Mouse (Mus musculus) MEL (cell line): ENCODE results near the gene Abcc3. TPM values are rescaled to one million over a fixed set of nuclear protein-coding genes. Genes with fewer than 3 reads are reported as not detected.
A peak's percentile ranks its signal among the peaks of the same experiment; 100 is the strongest.

Source experiments
- DNase-seq: peaks from one replicate; pipeline ENCODE4 v3.0.0; 2011; ENCODE audit warnings: low read depth, low spot score
- H3K27ac ChIP-seq: 2 replicates; pipeline ENCODE4 v1.5.1; 2012; ENCODE audit warnings: low read depth, mild to moderate bottlenecking, control low read depth, low read length, moderate library complexity; ENCODE audit not compliant: control insufficient read depth
- H3K27me3 ChIP-seq, 2 experiments: fragments of 150-350 bp in 1 of 2; sonication (generic) in 1 of 2; 2 replicates each; pipeline ENCODE4 v1.6.1; 2012; ENCODE audit warnings: low read length in 2 of 2, mild to moderate bottlenecking in 2 of 2, improper control_type of control experiment in 1 of 2, moderate library complexity in 1 of 2; ENCODE audit not compliant: insufficient read depth in 2 of 2, control insufficient read depth in 1 of 2
- H3K36me3 ChIP-seq, 2 experiments: 2 replicates each; pipeline ENCODE4 v1.6.1; 2012 to 2014; ENCODE audit warnings: low read length in 2 of 2, improper control_type of control experiment in 1 of 2, inconsistent platforms in 1 of 2, mild to moderate bottlenecking in 1 of 2; ENCODE audit not compliant: insufficient read depth in 2 of 2, control insufficient read depth in 1 of 2
- H3K4me1 ChIP-seq, 2 experiments: fragments of 150-350 bp in 1 of 2; sonication (generic) in 1 of 2; 2 replicates each; pipeline ENCODE4 v1.6.1; 2012; ENCODE audit warnings: low read length in 2 of 2, improper control_type of control experiment in 1 of 2, mild to moderate bottlenecking in 1 of 2; ENCODE audit not compliant: insufficient read depth in 2 of 2, control insufficient read depth in 1 of 2
- H3K4me3 ChIP-seq, 2 experiments: fragments of 150-350 bp in 1 of 2; sonication (generic) in 1 of 2; 2 replicates each; pipeline ENCODE4 v1.5.1; 2012; ENCODE audit warnings: low read depth in 2 of 2, low read length in 2 of 2, mild to moderate bottlenecking in 2 of 2, moderate library complexity in 2 of 2, control low read depth in 1 of 2, improper control_type of control experiment in 1 of 2; ENCODE audit not compliant: control insufficient read depth in 1 of 2, insufficient read depth in 1 of 2
- H3K79me2 ChIP-seq: 2 replicates; pipeline ENCODE4 v1.6.1; 2012; ENCODE audit warnings: mild to moderate bottlenecking, low read length, moderate library complexity; ENCODE audit not compliant: control insufficient read depth, poor library complexity, insufficient read depth
- H3K9ac ChIP-seq: 2 replicates; pipeline ENCODE4 v1.6.1; 2012; ENCODE audit warnings: low read depth, mild to moderate bottlenecking, control low read depth, low read length, moderate library complexity; ENCODE audit not compliant: control insufficient read depth, poor library complexity, severe bottlenecking
- H3K9me3 ChIP-seq: fragments of 150-350 bp; sonication (generic); replicated peaks from 2 replicates; pipeline ENCODE4 v1.6.1; 2012; ENCODE audit warnings: mild to moderate bottlenecking, low read length, improper control_type of control experiment, moderate library complexity; ENCODE audit not compliant: insufficient read depth
- BHLHE40 ChIP-seq: IDR thresholded peaks from 2 replicates; pipeline ENCODE4 v1.6.1; 2012; ENCODE audit warnings: low read depth, mild to moderate bottlenecking, inconsistent platforms, low read length, improper control_type of control experiment, borderline replicate concordance
- CHD1 ChIP-seq: IDR thresholded peaks from 2 replicates; pipeline ENCODE4 v1.6.1; 2012; ENCODE audit warnings: low read depth, mild to moderate bottlenecking, inconsistent platforms, low read length, improper control_type of control experiment
- E2F4 ChIP-seq: IDR thresholded peaks from 2 replicates; pipeline ENCODE4 v1.6.1; 2011; ENCODE audit warnings: low read depth, low read length, improper control_type of control experiment, borderline replicate concordance
- ELF1 ChIP-seq: IDR thresholded peaks from 2 replicates; pipeline ENCODE4 v1.6.1; 2014; ENCODE audit warnings: low read depth, mild to moderate bottlenecking, inconsistent platforms, low read length, improper control_type of control experiment, moderate library complexity
- EP300 ChIP-seq, 2 experiments: IDR thresholded peaks; 2 replicates each; pipeline ENCODE4 v1.6.1; 2011; ENCODE audit warnings: improper control_type of control experiment in 2 of 2, low read length in 2 of 2, low read depth in 1 of 2, mild to moderate bottlenecking in 1 of 2
- ETS1 ChIP-seq: IDR thresholded peaks from 2 replicates; pipeline ENCODE4 v1.6.1; 2012; ENCODE audit warnings: low read depth, mild to moderate bottlenecking, inconsistent platforms, low read length, improper control_type of control experiment, moderate library complexity
- GABPA ChIP-seq: IDR thresholded peaks from 2 replicates; pipeline ENCODE4 v1.6.1; 2012; ENCODE audit warnings: low read depth, mild to moderate bottlenecking, inconsistent platforms, low read length, improper control_type of control experiment, moderate library complexity
- GATA1 ChIP-seq: IDR thresholded peaks from 2 replicates; pipeline ENCODE4 v1.6.1; 2011; ENCODE audit warnings: low read depth, low read length, improper control_type of control experiment
- HCFC1 ChIP-seq: IDR thresholded peaks from 2 replicates; pipeline ENCODE4 v1.6.1; 2012; ENCODE audit warnings: low read depth, mild to moderate bottlenecking, inconsistent platforms, low read length, improper control_type of control experiment, moderate library complexity
- JUND ChIP-seq: IDR thresholded peaks from 2 replicates; pipeline ENCODE4 v1.6.1; 2011; ENCODE audit warnings: low read depth, mild to moderate bottlenecking, improper control_type of control experiment, low read length
- KAT2A ChIP-seq: conservative IDR thresholded peaks from 2 replicates; pipeline ENCODE4 v1.6.1; 2012; ENCODE audit warnings: low read depth, low read length, improper control_type of control experiment, inconsistent platforms
- MAFK ChIP-seq: IDR thresholded peaks from 2 replicates; pipeline ENCODE4 v1.6.1; 2011; ENCODE audit warnings: low read depth, mild to moderate bottlenecking, low read length, improper control_type of control experiment, borderline replicate concordance
- MAZ ChIP-seq: IDR thresholded peaks from 2 replicates; pipeline ENCODE4 v1.6.1; 2012; ENCODE audit warnings: low read depth, mild to moderate bottlenecking, inconsistent platforms, low read length, improper control_type of control experiment
- MEF2A ChIP-seq: IDR thresholded peaks from 2 replicates; pipeline ENCODE4 v1.6.1; 2014; ENCODE audit warnings: low read depth, mild to moderate bottlenecking, inconsistent platforms, low read length, improper control_type of control experiment; ENCODE audit not compliant: poor library complexity, insufficient replicate concordance, severe bottlenecking; ENCODE audit errors: extremely low read depth
- MXI1 ChIP-seq: IDR thresholded peaks from 2 replicates; pipeline ENCODE4 v1.6.1; 2011; ENCODE audit warnings: mild to moderate bottlenecking, low read depth, low read length, improper control_type of control experiment
- MYB ChIP-seq: IDR thresholded peaks from 2 replicates; pipeline ENCODE4 v1.6.1; 2011; ENCODE audit warnings: mild to moderate bottlenecking, low read depth, low read length, improper control_type of control experiment
- MYC ChIP-seq: IDR thresholded peaks from 2 replicates; pipeline ENCODE4 v1.6.1; 2011; ENCODE audit warnings: low read depth, mild to moderate bottlenecking, low read length, improper control_type of control experiment, moderate library complexity
- NELFE ChIP-seq: IDR thresholded peaks from 2 replicates; pipeline ENCODE4 v1.6.1; 2011; ENCODE audit warnings: low read depth, low read length, improper control_type of control experiment
- NRF1 ChIP-seq: IDR thresholded peaks from 2 replicates; pipeline ENCODE4 v1.6.1; 2014; ENCODE audit warnings: low read depth, mild to moderate bottlenecking, inconsistent platforms, low read length, improper control_type of control experiment, moderate library complexity; ENCODE audit not compliant: poor library complexity, insufficient read depth, severe bottlenecking
- POLR2A ChIP-seq, 2 experiments: IDR thresholded peaks; 2 replicates each; pipeline ENCODE4 v1.6.1; 2011 to 2012; ENCODE audit warnings: low read length in 2 of 2, mild to moderate bottlenecking in 2 of 2, control low read depth in 1 of 2, improper control_type of control experiment in 1 of 2, low read depth in 1 of 2, moderate library complexity in 1 of 2; ENCODE audit not compliant: control insufficient read depth in 1 of 2, insufficient read depth in 1 of 2, poor library complexity in 1 of 2
- POLR2AphosphoS2 ChIP-seq: IDR thresholded peaks from 2 replicates; pipeline ENCODE4 v1.6.1; 2011; ENCODE audit warnings: low read length, improper control_type of control experiment
- POLR2AphosphoS5 ChIP-seq: IDR thresholded peaks from 2 replicates; pipeline ENCODE4 v1.6.1; 2012; ENCODE audit warnings: low read depth, borderline replicate concordance, mild to moderate bottlenecking, inconsistent platforms, low read length, moderate library complexity, mixed read lengths
- RAD21 ChIP-seq: IDR thresholded peaks from 2 replicates; pipeline ENCODE4 v1.6.1; 2011; ENCODE audit warnings: mild to moderate bottlenecking, low read depth, low read length, improper control_type of control experiment
- RCOR1 ChIP-seq: IDR thresholded peaks from 2 replicates; pipeline ENCODE4 v1.6.1; 2012; ENCODE audit warnings: low read depth, mild to moderate bottlenecking, inconsistent platforms, low read length, improper control_type of control experiment
- SMC3 ChIP-seq: IDR thresholded peaks from 2 replicates; pipeline ENCODE4 v1.6.1; 2011; ENCODE audit warnings: low read depth, low read length, improper control_type of control experiment
- TAL1 ChIP-seq: IDR thresholded peaks from 2 replicates; pipeline ENCODE4 v1.6.1; 2012; ENCODE audit warnings: mild to moderate bottlenecking, inconsistent platforms, low read length, moderate library complexity, mixed read lengths
- TBP ChIP-seq: IDR thresholded peaks from 2 replicates; pipeline ENCODE4 v1.8.0; 2011; ENCODE audit warnings: low read depth, low read length, improper control_type of control experiment
- TCF12 ChIP-seq: IDR thresholded peaks from 2 replicates; pipeline ENCODE4 v1.6.1; 2014; ENCODE audit warnings: low read depth, mild to moderate bottlenecking, inconsistent platforms, low read length, improper control_type of control experiment, moderate library complexity
- USF2 ChIP-seq, 2 experiments: IDR thresholded peaks; 2 replicates each; pipeline ENCODE4 v1.6.1; 2011 to 2012; ENCODE audit warnings: improper control_type of control experiment in 2 of 2, low read length in 2 of 2, borderline replicate concordance in 1 of 2, inconsistent platforms in 1 of 2, low read depth in 1 of 2, mild to moderate bottlenecking in 1 of 2; ENCODE audit not compliant: insufficient read depth in 1 of 2
- ZKSCAN1 ChIP-seq: IDR thresholded peaks from 2 replicates; pipeline ENCODE4 v1.6.1; 2012; ENCODE audit warnings: low read depth, mild to moderate bottlenecking, inconsistent platforms, low read length, improper control_type of control experiment, moderate library complexity
- ZMIZ1 ChIP-seq: IDR thresholded peaks from 2 replicates; pipeline ENCODE4 v1.6.1; 2012; ENCODE audit warnings: low read depth, mild to moderate bottlenecking, inconsistent platforms, low read length, improper control_type of control experiment, moderate library complexity
- ZNF384 ChIP-seq: IDR thresholded peaks from 2 replicates; pipeline ENCODE4 v1.6.1; 2012; ENCODE audit warnings: low read depth, mild to moderate bottlenecking, inconsistent platforms, low read length, improper control_type of control experiment
- polyA plus RNA-seq, 2 experiments: library from polyadenylated mRNA; stranded (reverse) in 1 of 2; unstranded in 1 of 2; fragments of >175 nt in 1 of 2; fragments of >200 nt in 1 of 2; gene quantifications; 2 replicates each; pipeline versions ENCODE4 v1.2.1 to v1.2.4; 2012; ENCODE audit warnings: low replicate concordance in 2 of 2, low read depth in 1 of 2; ENCODE audit not compliant: insufficient read length in 2 of 2, insufficient read depth in 1 of 2, missing spikeins in 1 of 2
- total RNA-seq: library from RNA; depleted of rRNA; stranded (reverse); fragments of 300-350 nt; gene quantifications from 2 replicates; pipeline ENCODE4 v1.2.3, GENCODE M21; 2012

The Abcc3 gene
- total and polyA plus RNA-seq, 3 experiments, result 0.27 to 0.29 TPM; not detected in 1

DNA sequence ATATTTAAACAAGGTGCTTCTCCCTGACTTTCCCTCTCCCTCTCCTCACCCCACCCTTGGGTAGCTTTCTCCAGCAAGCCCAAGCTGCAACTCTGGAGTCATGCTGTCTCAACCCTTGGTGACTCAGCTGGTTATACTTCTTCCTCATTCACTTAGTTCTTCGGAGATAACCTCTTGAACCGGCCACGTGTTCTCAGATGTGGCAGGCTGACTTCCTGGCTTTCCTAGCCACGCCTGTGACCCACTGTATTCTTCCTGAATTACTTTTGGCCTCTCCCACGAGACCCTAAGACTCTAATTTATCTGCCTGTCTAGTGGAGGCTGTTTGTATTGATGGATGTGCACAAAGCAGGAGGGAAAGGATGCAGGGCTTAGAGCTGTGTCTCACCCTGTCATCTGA lies 22.0 kb downstream of the Abcc3 start (continued):
- peak; percentile 100 for TF ChIP-seq MYC
- peak; percentile 47; the same call in 1 of the 2 replicates for TF ChIP-seq TCF12
- TF ChIP-seq ZMIZ1, result 0 out of 2 replicates have a peak, but pooled peaks have one; percentile 40
- TF ChIP-seq E2F4, result 0 out of 2 replicates have a peak, but pooled peaks have one; percentile 11
- TF ChIP-seq MXI1, result peak; percentile 95
- no peak for TF ChIP-seq MYB
- peak; percentile 92 for TF ChIP-seq ETS1
- peak; percentile 64; the same call in 1 of the 2 replicates for TF ChIP-seq GABPA
- TF ChIP-seq JUND, result no peak
- TF ChIP-seq TBP, result peak; percentile 72
- TF ChIP-seq EP300 (IDR thresholded peaks at IDR 0.05; ENCODE audit: low read depth in 1 of 2, low read length in 2 of 2), result peak; percentile 68 to 74
- no peak; the same call in 1 of the 2 replicates for TF ChIP-seq POLR2AphosphoS2

DNA sequence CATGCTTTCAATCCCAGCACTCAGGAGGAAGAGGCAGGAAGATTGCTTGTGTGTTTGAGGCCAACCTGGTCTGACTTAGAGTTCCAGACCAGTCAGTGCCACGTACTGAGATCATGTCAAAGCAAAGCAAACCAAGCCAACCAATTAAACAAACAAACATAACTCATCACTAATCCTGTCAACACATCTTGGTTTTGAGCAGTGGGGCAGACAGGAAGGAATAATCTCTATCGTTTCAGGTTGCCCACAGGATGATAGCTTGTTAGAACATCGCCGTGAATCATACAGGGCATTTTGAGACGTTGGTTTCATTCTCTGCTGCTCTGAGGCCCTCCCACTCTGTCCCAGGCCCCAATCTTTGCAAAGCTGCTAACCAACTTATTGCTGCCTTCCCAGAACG lies 22.8 kb downstream of the Abcc3 start:
- peak overlapping the region; percentile 42 for H3K9ac ChIP-seq
- no peaks in the 10 kb centered on the region for H3K79me2 ChIP-seq
- peaks cover 0 to 17% of the 10 kb centered on the region in 2 experiments; a peak in 2 of 4 replicates for H3K36me3 ChIP-seq
- H3K9me3 ChIP-seq, result no peaks in the 10 kb centered on the region
- H3K4me3 ChIP-seq, result peak overlapping the region; percentile 0 to 38; a peak in 2 of 4 replicates
- no peaks in the 10 kb centered on the region for H3K27me3 ChIP-seq
- DNase-seq, result peak; percentile 74
- H3K4me1 ChIP-seq, result peaks cover 14 to 23% of the 10 kb centered on the region in 2 experiments
- peak overlapping the region; percentile 66 for H3K27ac ChIP-seq
- TF ChIP-seq ZNF384 (no peak), MEF2A (no peak), RAD21 (no peak), ZKSCAN1 (no peak), USF2 (IDR thresholded peaks at IDR 0.05; ENCODE audit: borderline replicate concordance in 1 of 2, insufficient read depth in 1 of 2, low read depth in 1 of 2, low read length in 2 of 2) (no peak), E2F4 (no peak), GABPA (no peak), MYC (no peak), TBP (peak; percentile 38; the same call in 1 of the 2 replicates), ETS1 (peak; percentile 41; the same call in 1 of the 2 replicates), GATA1 (peak; percentile 71), MXI1 (no peak), BHLHE40 (no peak), POLR2A (IDR thresholded peaks at IDR 0.05; ENCODE audit: control insufficient read depth in 1 of 2, insufficient read depth in 1 of 2, low read depth in 1 of 2, low read length in 2 of 2, poor library complexity in 1 of 2) (no peak), MYB (no peak), TCF12 (peak; percentile 55), ZMIZ1 (no peak), CHD1 (no peak), JUND (no peak), RCOR1 (peak; percentile 61; the same call in 1 of the 2 replicates), ELF1 (no peak), POLR2AphosphoS2 (no peak), MAZ (no peak), POLR2AphosphoS5 (no peak), NELFE (no peak), MAFK (peak; percentile 33; the same call in 1 of the 2 replicates), KAT2A (no peak), TAL1 (peak; percentile 70), SMC3 (no peak), HCFC1 (no peak), NRF1 (no peak)
